Mouse (Mus musculus) liver, embryonic 15.5 days (tissue): Measurements from ENCODE around the gene Raver2. TPM values are rescaled to one million over a fixed set of nuclear protein-coding genes. Genes with fewer than 3 reads are reported as not detected.

Source experiments
- ATAC-seq: fragments of 200-750 bp; cut with Nextera tagmentation; 2 replicates; pipeline ENCODE4 v1.8.0; 2017; ENCODE audit warnings: moderate number of reproducible peaks, mild to moderate bottlenecking, moderate library complexity; ENCODE audit not compliant: insufficient read depth
- H3K27ac ChIP-seq: fragments of 300-500 bp; sonication (generic); replicated peaks from 2 replicates; pipeline ENCODE4 v1.5.1; 2015; ENCODE audit warnings: mild to moderate bottlenecking, inconsistent platforms
- H3K27me3 ChIP-seq: fragments of 300-500 bp; sonication (generic); 2 replicates; pipeline ENCODE4 v1.6.1; 2015; ENCODE audit warnings: mild to moderate bottlenecking, inconsistent platforms
- H3K36me3 ChIP-seq: fragments of 300-500 bp; sonication (generic); replicated peaks from 2 replicates; pipeline ENCODE4 v1.6.1; 2015; ENCODE audit warnings: moderate library complexity, mild to moderate bottlenecking, inconsistent platforms
- H3K4me1 ChIP-seq: fragments of 300-500 bp; sonication (generic); replicated peaks from 2 replicates; pipeline ENCODE4 v1.6.1; 2015; ENCODE audit warnings: inconsistent platforms
- H3K4me2 ChIP-seq: fragments of 300-500 bp; sonication (generic); 2 replicates; pipeline ENCODE4 v1.6.1; 2015; ENCODE audit warnings: moderate library complexity, mild to moderate bottlenecking, inconsistent platforms
- H3K4me3 ChIP-seq: fragments of 300-500 bp; sonication (generic); replicated peaks from 2 replicates; pipeline ENCODE4 v1.5.1; 2015; ENCODE audit warnings: mild to moderate bottlenecking, inconsistent platforms
- H3K9ac ChIP-seq: fragments of 300-500 bp; sonication (generic); 2 replicates; pipeline ENCODE4 v1.6.1; 2015; ENCODE audit warnings: moderate library complexity, mild to moderate bottlenecking, inconsistent platforms
- H3K9me3 ChIP-seq: fragments of 300-500 bp; sonication (generic); replicated peaks from 2 replicates; pipeline ENCODE4 v1.6.1; 2016; ENCODE audit warnings: inconsistent platforms
- WGBS: fragments of 180-500 bp; shearing (Covaris S2); methylation state at CpG from one replicate; pipeline ENCODE4 v1.1.7; 2015; ENCODE audit warnings: mixed read lengths; ENCODE audit not compliant: insufficient replicate concordance; 5-methylcytosine and 5-hydroxymethylcytosine counted together
- polyA plus RNA-seq: library from polyadenylated mRNA; unstranded; fragments of >200 nt; fragmentation: Nextera tagmentation; extraction: Ambion mirVana; gene quantifications from 2 replicates; pipeline ENCODE4 v1.2.1, GENCODE M21; 2015

Gene Raver2
- polyA plus RNA-seq, 1 experiment from 2014 or later, result 0.35 TPM

DNA sequence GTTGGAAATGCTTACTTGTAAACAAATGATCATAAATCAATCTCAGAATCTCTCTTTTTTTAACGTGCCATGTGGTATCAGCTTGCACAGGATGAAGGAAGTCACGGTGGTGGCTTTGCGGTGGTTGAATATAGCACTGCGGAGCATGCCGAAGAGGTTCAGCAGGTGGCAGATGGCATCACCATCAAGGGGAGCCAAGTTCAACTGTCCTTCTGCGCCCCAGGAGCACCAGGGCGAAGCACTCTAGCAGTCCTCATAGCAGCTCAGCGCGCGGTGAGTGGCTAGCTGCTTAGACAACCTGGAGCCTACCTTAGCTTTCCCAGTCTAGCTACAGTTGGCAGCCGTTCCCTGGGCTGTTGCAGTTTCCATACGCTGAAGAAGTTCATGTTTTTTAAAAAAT, 38.3 kb downstream of the Raver2 start:
- Histone ChIP-seq H3K9ac (no peak overlapping the region), H3K4me1 (no peaks in the 10 kb centered on the region), H3K4me3 (no peak overlapping the region), H3K4me2 (no peak overlapping the region), H3K9me3 (no peaks in the 10 kb centered on the region), H3K27ac (no peak overlapping the region), H3K27me3 (no peaks in the 10 kb centered on the region), H3K36me3 (no peaks in the 10 kb centered on the region)
- 73% methylated on average over 12 of the region's 12 CpGs for WGBS
- ATAC-seq, result no peak

GRCm38 (mm10) chr4:101121002-101121401, 52.2 kb downstream of the Raver2 start:
- H3K4me2 ChIP-seq, result no peak overlapping the region
- no peaks in the 10 kb centered on the region for H3K9me3 ChIP-seq
- H3K27me3 ChIP-seq, result no peaks in the 10 kb centered on the region
- H3K27ac ChIP-seq, result no peak overlapping the region
- no peaks in the 10 kb centered on the region for H3K4me1 ChIP-seq
- no peaks in the 10 kb centered on the region for H3K36me3 ChIP-seq
- no peak overlapping the region for H3K9ac ChIP-seq
- no peak overlapping the region for H3K4me3 ChIP-seq
- ATAC-seq, result no peak
- 70% methylated on average over 7 of the region's 7 CpGs for WGBS

DNA sequence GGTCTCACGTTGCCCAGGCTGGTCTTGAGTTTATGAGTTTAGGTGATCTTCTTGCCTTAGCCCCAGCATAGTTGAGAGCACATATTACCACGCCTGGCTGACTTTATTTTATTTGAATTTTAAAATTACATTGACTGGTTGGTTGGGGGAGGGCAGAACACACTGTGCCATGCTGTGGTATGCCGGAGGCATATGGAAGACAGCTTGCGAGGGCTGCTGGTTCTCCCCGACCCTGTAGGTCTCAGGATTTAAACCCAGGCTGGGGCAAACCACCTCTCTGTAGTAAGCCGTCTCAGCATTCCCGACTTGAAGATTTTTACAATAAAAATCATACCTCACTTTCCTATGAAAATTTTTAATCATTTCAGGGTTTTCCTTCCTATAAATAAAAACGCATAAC, 66.2 kb downstream of the Raver2 start:
- no peak overlapping the region for H3K9ac ChIP-seq
- H3K4me1 ChIP-seq, result no peaks in the 10 kb centered on the region
- no peak overlapping the region for H3K4me2 ChIP-seq
- WGBS, result 63% methylated on average over 8 of the region's 8 CpGs
- no peak overlapping the region for H3K27ac ChIP-seq
- H3K4me3 ChIP-seq, result no peak overlapping the region
- ATAC-seq, result no peak
- no peaks in the 10 kb centered on the region for H3K9me3 ChIP-seq
- H3K36me3 ChIP-seq, result no peaks in the 10 kb centered on the region
- no peaks in the 10 kb centered on the region for H3K27me3 ChIP-seq

DNA sequence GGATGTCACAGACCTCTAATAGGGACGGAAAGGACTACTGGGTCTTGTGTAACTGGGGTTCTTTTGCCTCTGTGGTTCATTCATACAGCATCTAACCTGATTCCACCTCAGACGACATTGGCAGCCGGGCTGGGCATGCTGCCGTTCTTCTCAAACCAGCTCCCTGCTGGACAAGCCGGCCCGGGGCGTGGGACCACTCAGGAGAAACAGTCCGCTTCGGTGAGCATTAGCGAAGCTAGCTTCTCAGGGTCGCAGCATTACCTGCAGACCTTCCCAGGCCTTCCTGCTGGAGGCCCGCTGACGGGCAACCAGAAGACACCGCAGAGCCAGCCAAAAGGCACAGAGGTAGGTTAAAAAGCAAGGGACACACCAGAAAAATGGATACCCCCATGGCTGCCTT, 67.1 kb downstream of the Raver2 start:
- no peak overlapping the region for H3K27ac ChIP-seq
- H3K27me3 ChIP-seq, result no peaks in the 10 kb centered on the region
- H3K4me1 ChIP-seq, result no peaks in the 10 kb centered on the region
- H3K36me3 ChIP-seq, result no peaks in the 10 kb centered on the region
- H3K4me2 ChIP-seq, result no peak overlapping the region
- ATAC-seq, result no peak
- H3K4me3 ChIP-seq, result no peak overlapping the region
- no peak overlapping the region for H3K9ac ChIP-seq
- WGBS, result 76% methylated on average over 14 of the region's 14 CpGs
- H3K9me3 ChIP-seq, result no peaks in the 10 kb centered on the region

DNA sequence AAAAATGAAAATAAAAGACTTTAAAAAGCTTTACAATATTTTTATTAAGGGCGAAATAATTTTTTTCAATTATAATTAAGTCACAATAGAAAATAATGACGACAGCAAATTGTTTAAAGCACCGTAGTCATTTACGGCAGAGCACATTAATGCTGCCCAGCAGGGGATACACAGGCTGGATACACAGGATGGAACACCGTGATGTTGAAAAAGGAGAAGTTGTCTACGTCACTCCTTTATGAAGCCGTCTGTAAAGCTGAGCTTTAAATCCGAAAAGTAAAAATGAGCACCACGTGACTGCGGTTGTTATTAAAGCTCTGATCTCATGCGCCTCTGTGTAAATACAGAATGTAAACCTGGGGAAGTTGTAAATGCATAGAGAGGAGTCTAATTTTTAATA, 69.2 kb downstream of the Raver2 start:
- no peak overlapping the region for H3K9ac ChIP-seq
- no peaks in the 10 kb centered on the region for H3K27me3 ChIP-seq
- 64% methylated on average over 11 of the region's 11 CpGs for WGBS
- H3K4me3 ChIP-seq, result no peak overlapping the region
- no peaks in the 10 kb centered on the region for H3K9me3 ChIP-seq
- no peaks in the 10 kb centered on the region for H3K36me3 ChIP-seq
- no peaks in the 10 kb centered on the region for H3K4me1 ChIP-seq
- H3K4me2 ChIP-seq, result no peak overlapping the region
- no peak overlapping the region for H3K27ac ChIP-seq
- no peak for ATAC-seq

- ATAC-seq, result no peak
- Histone ChIP-seq H3K4me1 (no peaks in the 10 kb centered on the region), H3K27ac (no peak overlapping the region), H3K4me2 (no peak overlapping the region), H3K27me3 (no peaks in the 10 kb centered on the region), H3K4me3 (no peak overlapping the region), H3K36me3 (no peaks in the 10 kb centered on the region), H3K9ac (no peak overlapping the region), H3K9me3 (no peaks in the 10 kb centered on the region)
- WGBS, result 62% methylated on average over 5 of the region's 5 CpGs
Measured at GRCm38 (mm10) chr4:101141768-101142167, 73.0 kb downstream of the Raver2 start.

GRCm38 (mm10) chr4:101143901-101144300, 75.1 kb downstream of the Raver2 start:
- Histone ChIP-seq H3K27me3 (no peaks in the 10 kb centered on the region), H3K4me3 (no peak overlapping the region), H3K9ac (no peak overlapping the region), H3K4me1 (no peaks in the 10 kb centered on the region), H3K9me3 (no peaks in the 10 kb centered on the region), H3K27ac (no peak overlapping the region), H3K4me2 (no peak overlapping the region), H3K36me3 (no peaks in the 10 kb centered on the region)
- 40% methylated on average over 4 of the region's 4 CpGs for WGBS
- no peak for ATAC-seq

- Histone ChIP-seq H3K4me3 (no peak overlapping the region), H3K27me3 (no peaks in the 10 kb centered on the region), H3K4me1 (no peaks in the 10 kb centered on the region), H3K9ac (no peak overlapping the region), H3K4me2 (no peak overlapping the region), H3K9me3 (no peaks in the 10 kb centered on the region), H3K27ac (no peak overlapping the region), H3K36me3 (no peaks in the 10 kb centered on the region)
- WGBS, result 74% methylated on average over 4 of the region's 4 CpGs
- no peak for ATAC-seq
Measured at GRCm38 (mm10) chr4:101144361-101144760, 75.6 kb downstream of the Raver2 start.

- H3K27ac ChIP-seq, result no peak overlapping the region
- no peak overlapping the region for H3K9ac ChIP-seq
- H3K4me3 ChIP-seq, result no peak overlapping the region
- WGBS, result 77% methylated on average over 7 of the region's 7 CpGs
- peaks cover 4% of the 10 kb centered on the region; the same call in 1 of the 2 replicates for H3K36me3 ChIP-seq
- no peaks in the 10 kb centered on the region for H3K9me3 ChIP-seq
- H3K4me1 ChIP-seq, result no peaks in the 10 kb centered on the region
- H3K4me2 ChIP-seq, result no peak overlapping the region
- H3K27me3 ChIP-seq, result no peaks in the 10 kb centered on the region
- no peak for ATAC-seq
Measured at GRCm38 (mm10) chr4:101144790-101145189, 76.0 kb downstream of the Raver2 start.

- no peaks in the 10 kb centered on the region for H3K9me3 ChIP-seq
- no peak overlapping the region for H3K4me2 ChIP-seq
- H3K4me1 ChIP-seq, result no peaks in the 10 kb centered on the region
- no peak overlapping the region for H3K27ac ChIP-seq
- H3K9ac ChIP-seq, result no peak overlapping the region
- ATAC-seq, result no peak
- H3K36me3 ChIP-seq, result peaks cover 17% of the 10 kb centered on the region
- WGBS, result 31% methylated on average over 9 of the region's 9 CpGs
- no peak overlapping the region for H3K4me3 ChIP-seq
- no peaks in the 10 kb centered on the region for H3K27me3 ChIP-seq
Measured at GRCm38 (mm10) chr4:101146047-101146745, 77.4 kb downstream of the Raver2 start.

DNA sequence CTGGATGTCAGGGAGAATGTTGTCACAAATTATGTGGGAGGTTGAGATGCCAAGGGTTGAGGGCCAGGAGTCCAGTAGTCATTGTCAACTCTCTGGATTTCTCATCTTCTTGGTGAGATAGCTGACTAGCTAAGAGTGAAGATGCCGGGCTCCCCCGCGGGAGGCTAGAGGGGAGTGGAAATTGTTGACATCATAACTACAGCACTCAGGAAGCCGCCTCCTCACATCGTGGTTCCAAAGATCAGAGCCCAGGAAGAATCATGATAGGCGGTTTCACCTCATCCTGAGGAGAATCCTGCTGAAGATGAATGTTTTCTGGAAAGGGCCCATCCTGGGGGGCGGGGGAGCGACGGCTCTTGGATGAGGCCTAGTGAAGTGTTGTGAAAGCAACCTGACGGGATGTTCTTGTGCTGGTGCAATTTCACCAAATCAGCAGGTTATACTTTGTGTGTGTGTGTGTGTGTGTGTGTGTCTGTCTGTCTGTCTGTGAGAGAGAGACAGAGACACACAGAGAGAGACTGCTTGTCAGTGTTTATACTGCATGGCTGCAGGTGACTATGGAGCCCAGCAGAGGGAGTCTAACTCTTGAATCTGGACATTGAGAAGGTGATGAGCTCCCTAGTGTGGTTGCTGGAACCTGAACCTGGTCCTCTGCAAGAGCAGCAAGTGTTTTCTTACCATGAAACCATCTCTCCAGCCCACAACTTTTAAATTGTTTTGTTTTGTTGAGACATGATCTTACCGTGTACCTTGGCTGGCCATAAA, 78.3 kb downstream of the Raver2 start:
- WGBS, result 74% methylated on average over 11 of the region's 11 CpGs
- no peak for ATAC-seq
- no peak overlapping the region for H3K9ac ChIP-seq
- H3K27ac ChIP-seq, result no peak overlapping the region
- H3K27me3 ChIP-seq, result no peaks in the 10 kb centered on the region
- peaks cover 23% of the 10 kb centered on the region for H3K36me3 ChIP-seq
- H3K4me3 ChIP-seq, result no peak overlapping the region
- H3K4me2 ChIP-seq, result no peak overlapping the region
- H3K4me1 ChIP-seq, result no peaks in the 10 kb centered on the region
- H3K9me3 ChIP-seq, result no peaks in the 10 kb centered on the region
